Comparison of ENCODE assay signal across 8 mouse cellular contexts in the genomic region with DNA sequence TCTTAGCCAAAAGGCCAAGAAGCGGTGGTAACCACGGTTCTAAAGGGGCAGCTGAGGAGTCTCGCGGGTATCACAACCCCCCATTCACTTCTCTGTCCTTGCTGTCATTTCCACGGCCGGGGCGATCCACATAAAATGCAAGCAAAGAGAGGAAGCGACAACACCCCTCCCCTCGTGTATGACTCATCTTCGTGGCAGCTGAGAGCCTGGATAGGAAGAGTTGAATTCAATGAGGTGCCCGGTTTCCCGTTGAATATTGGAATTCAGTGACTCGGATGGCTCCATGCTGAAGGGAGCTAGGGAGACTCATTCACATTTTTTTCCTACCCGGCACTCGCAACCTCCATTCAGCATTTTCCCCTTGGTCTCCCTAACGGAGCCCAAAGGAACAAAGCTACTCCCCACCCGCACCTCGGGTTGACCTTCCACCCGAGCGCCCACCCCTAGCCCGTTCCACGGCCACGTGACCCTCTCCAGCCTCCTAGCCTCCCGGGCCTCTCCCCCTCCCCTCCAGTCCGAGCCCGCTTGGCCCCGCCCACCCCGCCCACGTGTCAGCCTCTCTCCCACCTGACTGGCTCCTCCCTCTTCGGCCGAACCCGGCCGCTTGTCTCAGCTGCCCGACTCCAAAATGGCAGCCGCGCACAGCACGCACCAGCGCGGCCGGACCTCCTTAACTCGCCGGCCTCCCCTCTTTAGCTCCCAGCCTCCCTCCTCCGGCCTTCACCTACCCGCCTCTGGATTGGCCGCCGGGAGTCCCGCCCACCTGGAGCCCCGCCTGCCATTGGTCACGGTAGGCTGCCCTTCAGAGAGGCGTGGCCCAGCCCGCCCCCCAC. TPM values are rescaled to one million over a fixed set of nuclear protein-coding genes. Genes with fewer than 3 reads are reported as not detected.
DNase-seq lines count a peak whose midpoint lies in the region; ATAC-seq lines count a peak whose summit lies in the region.

No protein-coding gene starts in this region.

- H3K4me2 ChIP-seq in kidney, embryonic 15.5 days: peak overlapping the region; percentile 74

- DNase-seq in B cell, adult 2 months: peak; percentile 89 to 91
- DNase-seq in brain, adult 2 months (ENCODE audit: low read depth, low spot score): peak; percentile 100
- peak; percentile 99 for DNase-seq in heart, embryonic 10.5 days (ENCODE audit: low spot score)
- DNase-seq in liver: peak; percentile 95
- DNase-seq in spleen, postnatal 4 days (ENCODE audit: low spot score in 2 of 2): peak; percentile 90 to 92

- H3K27ac ChIP-seq in heart, embryonic 10.5 days: peak overlapping the region; percentile 96
- peak overlapping the region; percentile 88 for H3K27ac ChIP-seq in kidney, embryonic 15.5 days

- H3K9me3 ChIP-seq in heart, embryonic 10.5 days: no peaks in the 10 kb centered on the region
- no peaks in the 10 kb centered on the region for H3K9me3 ChIP-seq in kidney, embryonic 15.5 days (replicated peaks)

- H3K4me3 ChIP-seq in heart, embryonic 10.5 days: peak overlapping the region; percentile 98
- H3K4me3 ChIP-seq in kidney, embryonic 15.5 days (replicated peaks): peak overlapping the region; percentile 84

- no peaks in the 10 kb centered on the region for H3K36me3 ChIP-seq in heart, embryonic 10.5 days
- H3K36me3 ChIP-seq in kidney, embryonic 15.5 days: no peaks in the 10 kb centered on the region

- H3K9ac ChIP-seq in kidney, embryonic 15.5 days: peak overlapping the region; percentile 90

- H3K4me1 ChIP-seq in heart, embryonic 10.5 days: peaks cover 36% of the 10 kb centered on the region
- H3K4me1 ChIP-seq in kidney, embryonic 15.5 days: peaks cover 36% of the 10 kb centered on the region

- no peaks in the 10 kb centered on the region for H3K27me3 ChIP-seq in heart, embryonic 10.5 days (ENCODE audit: insufficient read depth, poor library complexity, severe bottlenecking)
- H3K27me3 ChIP-seq in kidney, embryonic 15.5 days: no peaks in the 10 kb centered on the region

- under 1% methylated on average over 41 of the region's 51 CpGs for WGBS in heart, embryonic 10.5 days
- under 1% methylated on average over 48 of the region's 51 CpGs for WGBS in kidney, embryonic 15.5 days

- ATAC-seq in erythroblast, adult 5-6 weeks (replicated peaks; ENCODE audit: low FRiP score, poor library complexity, severe bottlenecking): peak; percentile 97
- ATAC-seq in kidney, embryonic 15.5 days (replicated peaks; ENCODE audit: low FRiP score): peak; percentile 99
- ATAC-seq in monocyte, adult 5-6 weeks (replicated peaks; ENCODE audit: insufficient number of reproducible peaks, low FRiP score, low TSS enrichment, poor library complexity, severe bottlenecking): peak; percentile 95

RNA-seq across cellular contexts. Expression of a gene that starts 0.6 kb away (rescaled TPM):
- 0.58 and 1.9 TPM in 2 replicates for total RNA-seq in erythroblast, adult 5-6 weeks (2015; ENCODE audit: low replicate concordance)
- 1.2 and 1.3 TPM in 2 replicates for total RNA-seq in erythroblast, adult 5-6 weeks (2017; ENCODE audit: low replicate concordance)
- polyA plus RNA-seq in heart, embryonic 10.5 days (2016; fragmentation: Nextera tagmentation; extraction: Ambion mirVana): 9.4 and 11.0 TPM in 2 replicates
- 14.9 and 17.0 TPM in 2 replicates for polyA plus RNA-seq in kidney, embryonic 15.5 days (2015; fragmentation: Nextera tagmentation; extraction: Ambion mirVana)
- total RNA-seq in monocyte, adult 5-6 weeks (2017): 4.6 to 13.5 TPM (median 6.5 TPM) in 3 replicates

Comparison
In these comparisons a context has a peak if more than half of its experiments do, and no peak if none do; other contexts are left out.
1. Peak in every context shown above with its lines: DNase-seq, ATAC-seq, H3K4me3 ChIP-seq and H3K27ac ChIP-seq.